15 mouse cellular contexts compared by ENCODE assay signal in genomic region chr11:119036447-119036846, GRCm38 (mm10). TPM values are rescaled to one million over a fixed set of nuclear protein-coding genes. Genes with fewer than 3 reads are reported as not detected.
DNase-seq lines count a peak whose midpoint lies in the region; ATAC-seq and TF ChIP-seq lines count a peak whose summit lies in the region.
"Had no signal": no experiment of that assay in that cellular context is flagged by ENCODE, and none has a peak within 500 bp of the region (broad histone marks: within the 10 kb centered on the region; RNA-seq: fewer than 3 reads in every experiment).

No protein-coding gene starts in this region.

- DNase-seq in heart, postnatal 10 days = no peak
- no peak for DNase-seq in gastrocnemius, postnatal 36 days
- DNase-seq: cerebellum, adult 11 months; gastrocnemius, postnatal 10 days; thymus, postnatal 25 days had no signal

- H3K4me3 ChIP-seq in heart, embryonic 11.5 days (ENCODE audit: low read depth, low read length) = peak overlapping the region; percentile 47; the same call in 1 of the 2 replicates
- peak overlapping the region; percentile 73; the same call in 1 of the 2 replicates for H3K4me3 ChIP-seq in E14TG2a.4 (replicated peaks; ENCODE audit: low read length)
- H3K4me3 ChIP-seq in forebrain, embryonic 13.5 days = peak overlapping the region; percentile 49; the same call in 1 of the 2 replicates
- peak overlapping the region; percentile 55 for H3K4me3 ChIP-seq in limb, embryonic 13.5 days
- H3K4me3 ChIP-seq in kidney, embryonic 14.5 days (ENCODE audit: low read length) = no peak overlapping the region

- WGBS in heart, embryonic 11.5 days (ENCODE audit: insufficient replicate concordance) = 3% methylated on average over 15 of the region's 15 CpGs
- 2% methylated on average over 15 of the region's 15 CpGs for WGBS in forebrain, embryonic 13.5 days
- WGBS in limb, embryonic 13.5 days = 3% methylated on average over 15 of the region's 15 CpGs
- WGBS in kidney, embryonic 14.5 days = under 1% methylated on average over 15 of the region's 15 CpGs

- no peaks in the 10 kb centered on the region for H3K9me3 ChIP-seq in heart, embryonic 11.5 days (replicated peaks; ENCODE audit: control insufficient read depth, low read length)
- H3K9me3 ChIP-seq in E14TG2a.4 (ENCODE audit: low read length) = peaks cover 11% of the 10 kb centered on the region
- no peaks in the 10 kb centered on the region for H3K9me3 ChIP-seq in forebrain, embryonic 13.5 days (replicated peaks)
- H3K9me3 ChIP-seq in limb, embryonic 13.5 days = no peaks in the 10 kb centered on the region
- H3K9me3 ChIP-seq in kidney, embryonic 14.5 days (ENCODE audit: control insufficient read depth, low read length) = no peaks in the 10 kb centered on the region

- no peak for TF ChIP-seq CTCF in E14TG2a.4 (conservative IDR thresholded peaks at IDR 0.05; ENCODE audit: low read length)

- H3K4me1 ChIP-seq in heart, embryonic 11.5 days (ENCODE audit: control insufficient read depth, insufficient read depth, low read length) = peaks cover 29% of the 10 kb centered on the region
- H3K4me1 ChIP-seq in E14TG2a.4 (replicated peaks; ENCODE audit: low read depth, low read length) = peaks cover 64% of the 10 kb centered on the region
- peaks cover 67% of the 10 kb centered on the region for H3K4me1 ChIP-seq in forebrain, embryonic 13.5 days
- H3K4me1 ChIP-seq in limb, embryonic 13.5 days = peaks cover 66% of the 10 kb centered on the region
- H3K4me1 ChIP-seq in kidney, embryonic 14.5 days (ENCODE audit: control insufficient read depth, insufficient read depth, low read length) = peaks cover 24% of the 10 kb centered on the region

- H3K27ac ChIP-seq in heart, embryonic 11.5 days (ENCODE audit: low read depth, low read length) = no peak overlapping the region
- no peak overlapping the region for H3K27ac ChIP-seq in forebrain, embryonic 13.5 days
- no peak overlapping the region for H3K27ac ChIP-seq in limb, embryonic 13.5 days
- H3K27ac ChIP-seq in kidney, embryonic 14.5 days (ENCODE audit: low read depth, low read length) = no peak overlapping the region
- H3K27ac ChIP-seq: macrophage had no signal

- ATAC-seq in heart, embryonic 11.5 days (replicated peaks; ENCODE audit: insufficient number of reproducible peaks, low FRiP score, low TSS enrichment) = no peak
- no peak for ATAC-seq in forebrain, embryonic 13.5 days
- no peak for ATAC-seq in limb, embryonic 13.5 days (ENCODE audit: low FRiP score, low read depth)
- ATAC-seq in monocyte, adult 5-6 weeks (replicated peaks; ENCODE audit: insufficient number of reproducible peaks, low FRiP score, low TSS enrichment, poor library complexity, severe bottlenecking) = no peak
- ATAC-seq in kidney, embryonic 14.5 days (ENCODE audit: low FRiP score, low TSS enrichment) = no peak

- intact Hi-C loops in heart, postnatal 10 days (cut with DNase I) = no loop called here
- intact Hi-C loops in gastrocnemius, postnatal 36 days (cut with DNase I) = loop anchor here (5.0 kb wide), 1 partner anchor 51 kb away; the partner anchor contains the start of gene Cbx4

- H3K27me3 ChIP-seq in heart, embryonic 11.5 days (ENCODE audit: control insufficient read depth, insufficient read depth, low read length) = peaks cover 65% of the 10 kb centered on the region
- peaks cover 89% of the 10 kb centered on the region for H3K27me3 ChIP-seq in E14TG2a.4 (ENCODE audit: insufficient read depth, low read length)
- peaks cover 62% of the 10 kb centered on the region for H3K27me3 ChIP-seq in forebrain, embryonic 13.5 days
- peaks cover 55% of the 10 kb centered on the region for H3K27me3 ChIP-seq in limb, embryonic 13.5 days
- H3K27me3 ChIP-seq in kidney, embryonic 14.5 days (ENCODE audit: control insufficient read depth, insufficient read depth, low read length) = peaks cover 49% of the 10 kb centered on the region

- H3K4me2 ChIP-seq in heart, embryonic 11.5 days = peak overlapping the region; percentile 78
- H3K4me2 ChIP-seq in forebrain, embryonic 13.5 days = peak overlapping the region; percentile 88
- peak overlapping the region; percentile 94 for H3K4me2 ChIP-seq in limb, embryonic 13.5 days (replicated peaks)
- no peak overlapping the region for H3K4me2 ChIP-seq in kidney, embryonic 14.5 days (replicated peaks; ENCODE audit: low read depth, low read length)

- H3K9ac ChIP-seq in heart, embryonic 11.5 days (ENCODE audit: low read depth, low read length) = no peak overlapping the region
- H3K9ac ChIP-seq in forebrain, embryonic 13.5 days = no peak overlapping the region
- no peak overlapping the region for H3K9ac ChIP-seq in limb, embryonic 13.5 days
- H3K9ac ChIP-seq in kidney, embryonic 14.5 days (ENCODE audit: low read depth, low read length) = no peak overlapping the region

- H3K36me3 ChIP-seq in heart, embryonic 11.5 days (ENCODE audit: control insufficient read depth, insufficient read depth, low read length) = peaks cover 4% of the 10 kb centered on the region
- no peaks in the 10 kb centered on the region for H3K36me3 ChIP-seq in E14TG2a.4 (ENCODE audit: insufficient read depth, low read length)
- peaks cover 11% of the 10 kb centered on the region for H3K36me3 ChIP-seq in forebrain, embryonic 13.5 days (ENCODE audit: poor library complexity, severe bottlenecking)
- H3K36me3 ChIP-seq in limb, embryonic 13.5 days = peaks cover 17% of the 10 kb centered on the region
- 0 out of 2 replicates have a peak, but pooled peaks cover 4% of the 10 kb centered on the region for H3K36me3 ChIP-seq in kidney, embryonic 14.5 days (ENCODE audit: control insufficient read depth, insufficient read depth, low read length)

RNA-seq across cellular contexts. Expression of gene Cbx8, which starts 4.3 kb away (rescaled TPM):
- 6.7 and 7.8 TPM in 2 replicates for polyA plus RNA-seq in heart, embryonic 11.5 days (2014; fragmentation: Nextera tagmentation; extraction: Ambion mirVana)
- total RNA-seq in heart, postnatal 10 days (2021) = 1 to 10 TPM; 5.6 to 7.5 TPM
- 9.8 and 12.3 TPM in 2 replicates for polyA plus RNA-seq in forebrain, embryonic 13.5 days (2015; fragmentation: Nextera tagmentation; extraction: Ambion mirVana)
- 9.4 and 10.6 TPM in 2 replicates for polyA plus RNA-seq in limb, embryonic 13.5 days (2015; fragmentation: Nextera tagmentation; extraction: Ambion mirVana)
- 2.7 to 7.3 TPM (median 4.7 TPM) in 3 replicates for total RNA-seq in monocyte, adult 5-6 weeks (2017)
- 1 to 10 TPM; 1.5 to 1.9 TPM for total RNA-seq in gastrocnemius, postnatal 36 days (2021)
- 7.8 and 10.9 TPM in 2 replicates for polyA plus RNA-seq in kidney, embryonic 14.5 days (2014; fragmentation: Nextera tagmentation; extraction: Ambion mirVana)

RNA-seq across cellular contexts. Expression of gene Cbx2, which starts 13.7 kb away (rescaled TPM):
- 23.6 and 23.8 TPM in 2 replicates for polyA plus RNA-seq in heart, embryonic 11.5 days (2014; fragmentation: Nextera tagmentation; extraction: Ambion mirVana)
- 1 to 10 TPM; 5.2 to 6.8 TPM for total RNA-seq in heart, postnatal 10 days (2021)
- polyA plus RNA-seq in forebrain, embryonic 13.5 days (2015; fragmentation: Nextera tagmentation; extraction: Ambion mirVana) = 45.2 and 52.0 TPM in 2 replicates
- 62.8 and 66.7 TPM in 2 replicates for polyA plus RNA-seq in limb, embryonic 13.5 days (2015; fragmentation: Nextera tagmentation; extraction: Ambion mirVana)
- total RNA-seq in monocyte, adult 5-6 weeks (2017) = 0.75 to 2.7 TPM (median 2.2 TPM) in 3 replicates
- total RNA-seq in gastrocnemius, postnatal 36 days (2021) = 1 to 10 TPM in 1 of 2 experiments, under 1 TPM in 1; 0.79 to 1.1 TPM
- 19.9 and 38.2 TPM in 2 replicates for polyA plus RNA-seq in kidney, embryonic 14.5 days (2014; fragmentation: Nextera tagmentation; extraction: Ambion mirVana)

RNA-seq across cellular contexts. Expression of gene Enpp7, which starts 48.5 kb away (rescaled TPM):
- not detected in 2 replicates for polyA plus RNA-seq in heart, embryonic 11.5 days (2014; fragmentation: Nextera tagmentation; extraction: Ambion mirVana)
- not detected for total RNA-seq in heart, postnatal 10 days (2021)
- not detected in 2 replicates for polyA plus RNA-seq in forebrain, embryonic 13.5 days (2015; fragmentation: Nextera tagmentation; extraction: Ambion mirVana)
- polyA plus RNA-seq in limb, embryonic 13.5 days (2015; fragmentation: Nextera tagmentation; extraction: Ambion mirVana) = not detected in 2 replicates
- total RNA-seq in monocyte, adult 5-6 weeks (2017) = not detected in 3 replicates
- total RNA-seq in gastrocnemius, postnatal 36 days (2021) = not detected
- not detected in 2 replicates for polyA plus RNA-seq in kidney, embryonic 14.5 days (2014; fragmentation: Nextera tagmentation; extraction: Ambion mirVana)
- total RNA-seq: adrenal gland, postnatal 14 days; gastrocnemius, postnatal 10 days; layer of hippocampus, postnatal 10 days; liver, adult 2 months had no signal
- polyA plus RNA-seq: liver, adult 2 months; macrophage had no signal

RNA-seq across cellular contexts. Expression of gene Cbx4, which starts 49.6 kb away (rescaled TPM):
- polyA plus RNA-seq in heart, embryonic 11.5 days (2014; fragmentation: Nextera tagmentation; extraction: Ambion mirVana) = 6.3 and 7.7 TPM in 2 replicates
- 10 to 100 TPM; 22.1 to 22.6 TPM for total RNA-seq in heart, postnatal 10 days (2021)
- 10.2 and 11.5 TPM in 2 replicates for polyA plus RNA-seq in forebrain, embryonic 13.5 days (2015; fragmentation: Nextera tagmentation; extraction: Ambion mirVana)
- polyA plus RNA-seq in limb, embryonic 13.5 days (2015; fragmentation: Nextera tagmentation; extraction: Ambion mirVana) = 10.7 and 11.3 TPM in 2 replicates
- total RNA-seq in monocyte, adult 5-6 weeks (2017) = 35.2 to 45.8 TPM (median 42.2 TPM) in 3 replicates
- 1 to 10 TPM; 1.6 to 3.0 TPM for total RNA-seq in gastrocnemius, postnatal 36 days (2021)
- polyA plus RNA-seq in kidney, embryonic 14.5 days (2014; fragmentation: Nextera tagmentation; extraction: Ambion mirVana) = 4.9 and 8.3 TPM in 2 replicates
